Mouse (Mus musculus) MEL (cell line): ENCODE measurements around the gene Aifm3.

Experiments used
- BHLHE40 ChIP-seq: IDR thresholded peaks from 2 replicates; pipeline ENCODE4 v1.6.1; 2012; ENCODE audit warnings: low read depth, mild to moderate bottlenecking, inconsistent platforms, low read length, improper control_type of control experiment, borderline replicate concordance
- CHD2 ChIP-seq: IDR thresholded peaks from 2 replicates; pipeline ENCODE4 v1.6.1; 2011; ENCODE audit warnings: low read length, improper control_type of control experiment
- CTCF ChIP-seq, 3 experiments: IDR thresholded peaks in 2 of 3; conservative IDR thresholded peaks in 1 of 3; 2 replicates each; pipeline ENCODE4 v1.5.1; 2011 to 2012; ENCODE audit warnings: low read length in 3 of 3, low read depth in 2 of 3, mild to moderate bottlenecking in 2 of 3, improper control_type of control experiment in 1 of 3, inconsistent platforms in 1 of 3, mixed read lengths in 1 of 3, moderate library complexity in 1 of 3; ENCODE audit not compliant: control insufficient read depth in 1 of 3, insufficient read depth in 1 of 3, poor library complexity in 1 of 3, severe bottlenecking in 1 of 3
- EP300 ChIP-seq, 2 experiments: IDR thresholded peaks; 2 replicates each; pipeline ENCODE4 v1.6.1; 2011; ENCODE audit warnings: improper control_type of control experiment in 2 of 2, low read length in 2 of 2, low read depth in 1 of 2, mild to moderate bottlenecking in 1 of 2
- GABPA ChIP-seq: IDR thresholded peaks from 2 replicates; pipeline ENCODE4 v1.6.1; 2012; ENCODE audit warnings: low read depth, mild to moderate bottlenecking, inconsistent platforms, low read length, improper control_type of control experiment, moderate library complexity
- GATA1 ChIP-seq: IDR thresholded peaks from 2 replicates; pipeline ENCODE4 v1.6.1; 2011; ENCODE audit warnings: low read depth, low read length, improper control_type of control experiment
- NELFE ChIP-seq: IDR thresholded peaks from 2 replicates; pipeline ENCODE4 v1.6.1; 2011; ENCODE audit warnings: low read depth, low read length, improper control_type of control experiment
- NRF1 ChIP-seq: IDR thresholded peaks from 2 replicates; pipeline ENCODE4 v1.6.1; 2014; ENCODE audit warnings: low read depth, mild to moderate bottlenecking, inconsistent platforms, low read length, improper control_type of control experiment, moderate library complexity; ENCODE audit not compliant: poor library complexity, insufficient read depth, severe bottlenecking
- POLR2A ChIP-seq, 2 experiments: IDR thresholded peaks; 2 replicates each; pipeline ENCODE4 v1.6.1; 2011 to 2012; ENCODE audit warnings: low read length in 2 of 2, mild to moderate bottlenecking in 2 of 2, control low read depth in 1 of 2, improper control_type of control experiment in 1 of 2, low read depth in 1 of 2, moderate library complexity in 1 of 2; ENCODE audit not compliant: control insufficient read depth in 1 of 2, insufficient read depth in 1 of 2, poor library complexity in 1 of 2
- SMC3 ChIP-seq: IDR thresholded peaks from 2 replicates; pipeline ENCODE4 v1.6.1; 2011; ENCODE audit warnings: low read depth, low read length, improper control_type of control experiment
- TCF12 ChIP-seq: IDR thresholded peaks from 2 replicates; pipeline ENCODE4 v1.6.1; 2014; ENCODE audit warnings: low read depth, mild to moderate bottlenecking, inconsistent platforms, low read length, improper control_type of control experiment, moderate library complexity
- ZMIZ1 ChIP-seq: IDR thresholded peaks from 2 replicates; pipeline ENCODE4 v1.6.1; 2012; ENCODE audit warnings: low read depth, mild to moderate bottlenecking, inconsistent platforms, low read length, improper control_type of control experiment, moderate library complexity

DNA sequence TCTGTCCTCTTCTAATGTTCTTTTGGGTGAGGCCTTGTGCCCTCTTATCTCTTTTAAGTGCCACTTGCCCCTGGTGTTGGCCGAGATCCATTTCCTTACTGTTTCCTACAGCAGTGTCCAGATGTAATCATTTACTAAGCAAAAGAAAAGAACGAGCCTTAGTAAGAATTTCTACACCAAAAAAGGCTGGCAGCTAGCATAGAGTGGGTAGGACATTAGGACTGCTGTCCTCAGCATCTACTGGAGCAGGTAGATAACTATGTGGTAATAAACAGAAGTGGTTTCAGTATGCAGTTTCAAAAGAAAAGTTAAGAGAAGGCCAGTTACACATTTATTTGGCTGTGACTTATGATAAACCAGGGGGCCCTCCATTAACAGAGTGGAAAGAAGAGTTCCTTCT, 21.3 kb downstream of the Aifm3 start:
- TF ChIP-seq NRF1 (no peak), POLR2A (IDR thresholded peaks at IDR 0.05; ENCODE audit: control insufficient read depth in 1 of 2, insufficient read depth in 1 of 2, low read depth in 1 of 2, low read length in 2 of 2, poor library complexity in 1 of 2) (no peak), TCF12 (no peak), CTCF (IDR thresholded peaks at IDR 0.05 in 2 of 3, conservative IDR thresholded peaks at IDR 0.05 in 1 of 3; ENCODE audit: control insufficient read depth in 1 of 3, insufficient read depth in 1 of 3, low read depth in 2 of 3, low read length in 3 of 3, poor library complexity in 1 of 3, severe bottlenecking in 1 of 3) (no peak), SMC3 (no peak), EP300 (IDR thresholded peaks at IDR 0.05; ENCODE audit: low read depth in 1 of 2, low read length in 2 of 2) (no peak), BHLHE40 (no peak), GABPA (no peak), GATA1 (no peak), ZMIZ1 (no peak), NELFE (no peak), CHD2 (no peak)
